Mouse (Mus musculus) gastrocnemius, adult 2 months (tissue): ENCODE measurements around the gene Creb3l1. TPM values are rescaled to one million over a fixed set of nuclear protein-coding genes. Genes with fewer than 3 reads are reported as not detected.
A peak's percentile ranks its signal among the peaks of the same experiment; 100 is the strongest.

Experiments
- DNase-seq: peaks from one replicate; pipeline ENCODE4 v3.0.0; 2022
- H3K27ac ChIP-seq: fragments of 200-600 bp; 2 replicates; pipeline ENCODE4 v1.8.1; 2022; ENCODE audit warnings: mild to moderate bottlenecking
- H3K4me3 ChIP-seq: fragments of 200-600 bp; 2 replicates; pipeline ENCODE4 v1.8.1; 2022; ENCODE audit warnings: mild to moderate bottlenecking, moderate library complexity
- CTCF ChIP-seq: fragments of 200-600 bp; IDR thresholded peaks from 2 replicates; pipeline ENCODE4 v1.8.1; 2022; ENCODE audit warnings: antibody characterized with exemption, mild to moderate bottlenecking, moderate library complexity
- intact Hi-C: fragments of 180-260 bp; cut with DNase I; formaldehyde crosslinking; loops from one replicate; pipeline ENCODE4 v1.15.1; 2025
- total RNA-seq, 2 experiments: library from RNA; stranded (reverse); gene quantifications; 2 replicates each; pipeline ENCODE4 v1.2.3; 2021

The Creb3l1 gene
- total RNA-seq, 2 experiments from 2014 or later = 2.2 to 6.6 TPM

GRCm38 (mm10) chr2:92056760-92057159, 32.5 kb upstream of the Creb3l1 start:
- intact Hi-C loops = loop anchor here (5.0 kb wide), 1 partner anchor 381 kb away; no protein-coding TSS in a partner anchor
- peak overlapping the region; percentile 94 for H3K27ac ChIP-seq
- DNase-seq = no peak
- TF ChIP-seq CTCF = no peak
- peak overlapping the region; percentile 40 for H3K4me3 ChIP-seq

- Histone ChIP-seq H3K4me3 (peak overlapping the region; percentile 69), H3K27ac (peak overlapping the region; percentile 94)
- DNase-seq = peak; percentile 69
- peak; percentile 54 for TF ChIP-seq CTCF
- intact Hi-C loops = loop anchor here (5.0 kb wide), 1 partner anchor 381 kb away; no protein-coding TSS in a partner anchor
Observed at GRCm38 (mm10) chr2:92055831-92056236, 31.5 kb upstream of the Creb3l1 start.

- peak overlapping the region; percentile 94 for H3K27ac ChIP-seq
- H3K4me3 ChIP-seq = peak overlapping the region; percentile 69
- intact Hi-C loops = loop anchor here (5.0 kb wide), 1 partner anchor 382 kb away; no protein-coding TSS in a partner anchor
- TF ChIP-seq CTCF = no peak
- peak; percentile 97 for DNase-seq
Observed at GRCm38 (mm10) chr2:92055101-92055813, 31.0 kb upstream of the Creb3l1 start.

- DNase-seq = no peak
- peak overlapping the region; percentile 76 for H3K27ac ChIP-seq
- intact Hi-C loops = no loop called here
- H3K4me3 ChIP-seq = peak overlapping the region; percentile 52
- no peak for TF ChIP-seq CTCF
Observed at GRCm38 (mm10) chr2:92052754-92053153, 28.5 kb upstream of the Creb3l1 start.

DNA sequence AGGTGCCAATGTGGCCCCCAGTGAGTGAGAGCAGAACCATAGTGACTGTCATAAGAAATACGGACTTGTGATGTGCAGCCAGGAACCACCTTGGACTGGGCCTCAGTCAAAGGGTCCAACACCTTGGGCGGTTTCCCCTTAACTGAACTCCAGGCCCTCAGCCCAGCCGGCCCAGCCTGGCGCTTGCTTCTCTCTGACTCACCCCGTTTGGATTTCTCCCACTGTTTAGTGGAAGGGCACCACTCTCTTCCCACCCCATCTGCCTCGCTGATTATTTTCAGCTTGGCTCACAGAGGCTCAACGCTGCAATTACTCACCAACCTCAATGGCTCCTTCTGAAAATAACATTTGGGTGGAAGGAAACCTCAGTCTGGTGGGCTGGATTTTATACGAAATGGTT, 27.9 kb upstream of the Creb3l1 start:
- intact Hi-C loops = no loop called here
- no peak for TF ChIP-seq CTCF

DNA sequence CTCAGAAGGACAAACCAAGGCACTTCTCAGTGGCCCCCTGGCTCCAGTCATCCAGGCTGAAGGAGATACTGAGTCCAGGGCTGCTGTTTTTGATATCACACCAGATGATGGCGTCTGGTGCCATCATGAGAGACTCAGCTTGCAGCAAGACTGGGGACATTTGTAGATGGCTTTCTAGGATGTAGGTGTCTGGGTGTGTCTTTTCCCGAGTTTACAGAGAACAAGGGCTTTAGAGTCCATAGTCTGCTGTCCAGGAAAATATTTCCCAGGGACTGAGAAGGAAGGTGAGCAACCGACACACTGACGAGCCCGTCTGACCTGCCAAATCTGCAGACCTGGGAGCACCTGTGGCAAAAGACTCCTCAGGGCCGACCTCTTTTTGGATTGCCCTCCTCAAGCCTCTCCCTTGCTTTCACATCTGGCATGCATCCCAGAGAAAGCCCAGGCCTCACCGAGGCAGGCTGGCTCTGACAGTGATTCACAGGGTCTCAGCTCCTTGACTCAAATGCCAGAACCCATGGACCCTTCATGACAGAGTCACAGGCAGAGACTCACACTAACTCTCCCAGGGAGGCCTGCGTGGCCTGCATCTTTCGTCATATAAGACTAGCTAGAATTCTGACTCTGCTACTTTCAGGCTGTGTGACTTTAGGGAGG, 23.9 kb upstream of the Creb3l1 start:
- intact Hi-C loops = no loop called here
- no peak for TF ChIP-seq CTCF

More for the DNA sequence above, 27.9 kb upstream of the Creb3l1 start:
- Histone ChIP-seq H3K4me3 (peak overlapping the region; percentile 52), H3K27ac (peak overlapping the region; percentile 76)
- DNase-seq = peak; percentile 64

GRCm38 (mm10) chr2:92047601-92048000, 23.3 kb upstream of the Creb3l1 start:
- no peak for DNase-seq
- H3K4me3 ChIP-seq = no peak overlapping the region
- H3K27ac ChIP-seq = no peak overlapping the region
- intact Hi-C loops = no loop called here
- no peak for TF ChIP-seq CTCF

More for the DNA sequence above, 23.9 kb upstream of the Creb3l1 start:
- no peak for DNase-seq
- Histone ChIP-seq H3K4me3 (no peak overlapping the region), H3K27ac (no peak overlapping the region)

DNA sequence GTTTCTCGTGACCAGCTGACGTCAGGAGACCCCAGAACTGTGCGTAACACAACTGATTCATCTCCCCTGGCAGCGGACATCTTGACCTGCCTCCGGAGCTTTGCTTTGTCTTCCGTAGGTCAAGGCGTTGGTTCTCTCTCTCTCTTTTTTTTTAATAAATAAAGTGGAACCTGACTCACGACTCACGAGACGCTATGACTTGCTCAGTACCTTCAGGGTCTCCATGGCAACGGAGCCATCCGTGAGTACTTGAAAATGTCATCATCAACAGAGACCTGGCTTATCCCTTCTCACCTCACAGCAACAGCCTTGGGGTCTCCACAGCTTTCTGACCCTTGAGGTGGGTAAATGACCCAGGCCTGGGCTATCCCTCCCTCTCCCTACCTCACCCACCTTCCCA, 19.0 kb upstream of the Creb3l1 start:
- TF ChIP-seq CTCF = no peak
- H3K27ac ChIP-seq = no peak overlapping the region
- intact Hi-C loops = no loop called here
- DNase-seq = no peak
- no peak overlapping the region for H3K4me3 ChIP-seq

GRCm38 (mm10) chr2:92041538-92041937, 17.2 kb upstream of the Creb3l1 start:
- DNase-seq = no peak
- no peak for TF ChIP-seq CTCF
- intact Hi-C loops = no loop called here
- Histone ChIP-seq H3K4me3 (no peak overlapping the region), H3K27ac (no peak overlapping the region)

- no peak for DNase-seq
- Histone ChIP-seq H3K4me3 (no peak overlapping the region), H3K27ac (no peak overlapping the region)
- TF ChIP-seq CTCF = no peak
- intact Hi-C loops = no loop called here
Observed at GRCm38 (mm10) chr2:92034273-92034672, 10.0 kb upstream of the Creb3l1 start.

- Histone ChIP-seq H3K4me3 (no peak overlapping the region), H3K27ac (no peak overlapping the region)
- TF ChIP-seq CTCF = no peak
- no peak for DNase-seq
- intact Hi-C loops = no loop called here
Observed at GRCm38 (mm10) chr2:92030554-92030953, 6.3 kb upstream of the Creb3l1 start.

GRCm38 (mm10) chr2:92029387-92030133, 5.3 kb upstream of the Creb3l1 start:
- no peak for DNase-seq
- H3K27ac ChIP-seq = peak overlapping the region; percentile 55
- no peak for TF ChIP-seq CTCF
- intact Hi-C loops = no loop called here
- H3K4me3 ChIP-seq = peak overlapping the region; percentile 32
